Mouse (Mus musculus) spleen, adult 2 months (tissue): ENCODE results near the gene Gm12184.

ENCODE experiments used
- CTCF ChIP-seq: fragments of 200-500 bp; IDR thresholded peaks from 2 replicates; pipeline ENCODE4 v1.5.1; 2011; ENCODE audit warnings: mild to moderate bottlenecking, inconsistent platforms; ENCODE audit not compliant: insufficient read depth, insufficient read length, insufficient replicate concordance; ENCODE audit errors: extremely low read depth
- POLR2A ChIP-seq: fragments of 200-500 bp; IDR thresholded peaks from 2 replicates; pipeline ENCODE4 v1.6.1; 2011; ENCODE audit warnings: low read depth, low read length, inconsistent platforms

- TF ChIP-seq POLR2A (no peak), CTCF (no peak)
Observed at GRCm38 (mm10) chr11:48810142-48810541, 16.3 kb downstream of the Gm12184 start.
